Mouse (Mus musculus): Measurements from ENCODE around the gene Cnr1.

Gene Cnr1

DNA sequence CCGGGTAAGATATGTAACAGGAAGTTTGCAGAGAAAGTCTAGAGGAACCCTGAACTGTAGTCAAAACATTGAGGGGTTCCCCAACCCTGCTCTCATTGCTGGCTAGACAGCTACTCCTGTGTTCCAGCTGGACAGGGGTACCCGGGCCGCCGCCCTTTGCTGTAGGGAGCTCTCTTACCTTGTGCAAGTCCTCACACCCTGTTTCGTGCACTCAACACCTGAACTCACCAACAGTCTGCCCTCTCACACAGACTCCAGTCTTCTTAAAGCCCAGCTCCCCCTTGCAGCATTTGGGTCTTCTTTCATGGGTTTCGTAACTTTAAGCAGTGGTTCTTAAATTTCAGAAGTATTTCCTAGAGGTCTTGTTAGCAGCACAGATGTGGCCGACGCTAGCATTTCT lies 7.0 kb downstream of the Cnr1 start:
- in situ Hi-C loops (cut with MboI, MseI): no loop called here

- in situ Hi-C loops (cut with MboI, MseI): no loop called here
These were observed 17.2 kb downstream of the Cnr1 start for GRCm38 (mm10) chr4:33941557-33941956.

- in situ Hi-C loops (cut with MboI, MseI): no loop called here
These were observed 19.5 kb downstream of the Cnr1 start for GRCm38 (mm10) chr4:33943936-33944335.

- in situ Hi-C loops (cut with MboI, MseI): no loop called here
These were observed 21.3 kb downstream of the Cnr1 start for GRCm38 (mm10) chr4:33945742-33946141.

DNA sequence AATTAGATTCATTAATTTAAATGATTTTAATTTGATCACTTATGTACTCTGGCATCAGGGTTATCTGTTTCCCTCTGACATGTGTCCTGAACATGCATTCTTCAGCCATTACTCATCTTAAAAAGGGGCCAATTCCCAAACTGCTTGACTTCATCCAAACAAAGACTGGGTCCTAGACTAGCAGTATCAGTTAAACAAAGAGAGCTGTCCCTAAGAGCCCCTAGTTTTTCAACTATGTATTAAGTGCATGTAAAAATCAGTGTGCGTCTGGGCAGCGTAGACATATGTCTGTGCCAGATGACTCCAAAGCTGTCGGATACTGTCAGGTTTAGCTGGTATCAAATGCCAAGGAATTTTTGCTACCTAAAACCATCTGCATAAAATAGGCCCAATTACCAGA lies 23.2 kb downstream of the Cnr1 start:
- in situ Hi-C loops (cut with MboI, MseI): no loop called here

DNA sequence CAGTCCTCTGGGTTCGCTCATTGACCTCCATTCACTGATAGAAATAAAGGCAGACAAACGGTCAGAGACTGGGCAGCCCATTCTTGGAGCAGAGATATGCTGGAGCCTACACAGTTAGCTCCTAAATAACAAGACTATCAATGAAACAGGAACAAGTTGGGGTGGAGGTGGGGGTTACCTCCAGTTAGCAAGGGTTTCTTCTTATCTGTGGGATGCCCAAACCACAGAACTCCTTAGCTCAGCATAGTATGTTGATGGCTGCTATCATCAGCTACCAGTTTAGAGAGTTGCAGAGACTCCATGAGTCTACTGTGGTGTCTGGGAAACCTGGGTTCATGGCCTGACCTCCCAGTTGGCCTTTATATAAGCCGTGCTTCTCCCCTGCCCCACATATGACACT lies 33.0 kb downstream of the Cnr1 start:
- in situ Hi-C loops (cut with MboI, MseI): no loop called here

- in situ Hi-C loops (cut with MboI, MseI): no loop called here
These were observed 34.1 kb downstream of the Cnr1 start for GRCm38 (mm10) chr4:33958515-33958914.

DNA sequence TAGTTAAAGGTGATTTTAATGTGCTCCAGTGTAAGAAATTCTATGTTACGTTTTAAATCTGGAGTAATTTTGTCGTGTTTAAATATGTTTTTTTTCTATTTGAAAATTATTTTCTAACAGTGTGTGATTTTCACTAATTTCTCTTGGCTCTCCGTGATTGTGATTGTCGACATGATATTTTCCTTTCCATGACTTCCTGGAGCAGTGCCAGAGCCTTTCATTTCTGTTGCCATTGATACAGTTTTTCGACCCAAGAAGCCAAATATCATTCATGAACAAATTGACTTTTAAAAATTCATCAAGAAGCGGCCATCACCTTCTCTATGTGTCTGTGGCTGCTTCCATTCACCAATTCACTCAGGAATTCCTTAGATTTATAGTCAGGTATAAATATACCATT lies 35.4 kb downstream of the Cnr1 start:
- in situ Hi-C loops (cut with MboI, MseI): no loop called here

DNA sequence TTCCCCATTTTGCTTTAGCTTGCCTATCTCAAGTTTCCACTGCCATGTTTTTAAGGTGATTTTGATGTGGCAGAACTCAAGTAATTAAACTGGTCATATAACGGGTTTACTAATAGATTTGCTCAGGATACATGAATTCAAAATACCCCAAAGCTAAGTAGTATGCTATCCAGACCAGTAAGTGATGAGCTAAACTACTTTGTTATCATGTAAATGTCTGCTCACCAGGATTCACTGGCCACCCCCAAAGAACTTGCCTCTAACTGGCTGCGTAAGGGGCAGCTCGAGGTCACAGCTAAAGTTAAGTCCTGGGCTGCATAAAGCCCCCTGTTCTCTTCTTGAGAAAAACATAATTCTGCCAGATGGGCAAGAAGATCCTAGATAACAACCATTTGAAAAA lies 46.3 kb downstream of the Cnr1 start:
- in situ Hi-C loops (cut with MboI, MseI): no loop called here

DNA sequence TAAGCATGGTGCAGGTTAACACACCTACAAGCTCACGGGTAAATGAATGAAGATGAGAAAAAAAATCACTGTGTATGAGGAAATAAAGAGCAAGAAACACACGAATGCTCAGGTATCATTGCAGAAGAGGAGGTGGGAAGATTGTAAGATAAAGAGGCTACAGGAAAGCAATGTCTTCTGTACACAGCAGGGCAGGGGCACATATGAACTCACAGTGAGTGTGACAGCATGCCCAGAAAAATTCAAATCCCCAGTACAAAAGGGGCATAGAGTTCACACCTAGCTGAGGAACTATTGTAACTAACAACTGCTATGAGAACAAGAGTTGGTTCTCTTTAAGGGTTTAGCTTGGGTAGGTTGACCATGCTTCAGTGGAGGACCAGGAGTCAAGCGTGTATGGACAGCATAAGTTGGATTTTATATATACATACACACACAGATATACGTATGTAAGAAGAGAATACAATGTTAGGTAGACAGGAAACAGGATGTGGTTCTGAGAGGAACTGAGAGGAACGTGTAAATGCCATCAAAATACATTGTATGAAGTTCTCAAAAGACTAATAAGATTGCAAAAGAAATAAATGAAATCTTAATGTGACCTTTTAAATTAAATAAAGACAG lies 64.2 kb downstream of the Cnr1 start:
- in situ Hi-C loops (cut with MboI, MseI): no loop called here

- in situ Hi-C loops (cut with MboI, MseI): no loop called here
These were observed 68.3 kb downstream of the Cnr1 start for GRCm38 (mm10) chr4:33992687-33993086.

GRCm38 (mm10) chr4:33996382-33996781 lies 72.0 kb downstream of the Cnr1 start:
- in situ Hi-C loops (cut with MboI, MseI): no loop called here
